10 mouse cellular contexts compared by ENCODE assay signal in the genomic region with DNA sequence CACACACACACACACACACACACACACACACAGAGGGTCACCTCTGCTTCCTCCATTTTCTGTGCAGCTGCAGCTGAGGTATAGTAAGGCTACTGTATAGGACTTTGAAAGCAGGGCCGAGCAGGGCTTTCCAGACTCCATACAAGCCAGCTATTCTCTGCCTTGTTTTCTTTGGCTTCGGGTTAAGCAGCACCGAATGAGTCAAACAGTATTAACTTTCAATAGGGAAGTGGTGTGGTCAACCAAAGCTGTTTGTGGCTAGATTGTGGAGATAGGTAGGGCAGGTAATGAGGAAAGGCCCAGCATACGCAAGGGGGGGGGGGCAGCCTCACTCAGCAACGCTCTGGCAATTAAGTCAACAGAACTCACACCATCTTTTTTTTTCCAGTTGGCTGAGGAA.
DNase-seq lines count a peak whose midpoint lies in the region; ATAC-seq and TF ChIP-seq lines count a peak whose summit lies in the region.
"Had no signal": no experiment of that assay in that cellular context is flagged by ENCODE, and none has a peak within 500 bp of the region (broad histone marks: within the 10 kb centered on the region; RNA-seq: fewer than 3 reads in every experiment).

No protein-coding gene starts in this region.

- no peak overlapping the region for H3K4me2 ChIP-seq in lung, embryonic 14.5 days
- no peak overlapping the region for H3K4me2 ChIP-seq in limb, embryonic 11.5 days (ENCODE audit: low read depth, severe bottlenecking)
- H3K4me2 ChIP-seq in stomach, embryonic 16.5 days (ENCODE audit: low read depth, low read length), result no peak overlapping the region
- H3K4me2 ChIP-seq: hindbrain, embryonic 15.5 days; midbrain, embryonic 12.5 days had no signal

- H3K9ac ChIP-seq in lung, embryonic 14.5 days, result no peak overlapping the region
- no peak overlapping the region for H3K9ac ChIP-seq in limb, embryonic 11.5 days (ENCODE audit: low read length)
- no peak overlapping the region for H3K9ac ChIP-seq in stomach, embryonic 16.5 days (ENCODE audit: low read length)
- H3K9ac ChIP-seq: hindbrain, embryonic 15.5 days; midbrain, embryonic 12.5 days had no signal

- TF ChIP-seq CTCF in lung, embryonic 14.5 days (IDR thresholded peaks at IDR 0.05; ENCODE audit: low read depth), result no peak
- no peak for TF ChIP-seq CTCF in Patski (IDR thresholded peaks at IDR 0.05)

- H3K9me3 ChIP-seq in lung, embryonic 14.5 days (ENCODE audit: low read depth, low read length), result no peaks in the 10 kb centered on the region
- no peaks in the 10 kb centered on the region for H3K9me3 ChIP-seq in limb, embryonic 11.5 days (ENCODE audit: control insufficient read depth, low read length)
- no peaks in the 10 kb centered on the region for H3K9me3 ChIP-seq in stomach, embryonic 16.5 days (replicated peaks; ENCODE audit: control insufficient read depth, low read length)
- H3K9me3 ChIP-seq: hindbrain, embryonic 15.5 days; midbrain, embryonic 12.5 days had no signal

- 0 out of 2 replicates have a peak, but pooled peaks have one; percentile 13 for ATAC-seq in lung, embryonic 14.5 days (ENCODE audit: insufficient read depth)
- ATAC-seq in Patski, result peak; percentile 45
- ATAC-seq in limb, embryonic 11.5 days (ENCODE audit: insufficient number of reproducible peaks, low FRiP score, low TSS enrichment, low read depth), result peak; percentile 47; the same call in 1 of the 2 replicates
- ATAC-seq in stomach, embryonic 16.5 days (ENCODE audit: insufficient read depth, low FRiP score), result peak; percentile 78; the same call in 1 of the 2 replicates

- H3K27ac ChIP-seq in lung, embryonic 14.5 days (ENCODE audit: low read depth), result peak overlapping the region; percentile 54; the same call in 1 of the 2 replicates
- H3K27ac ChIP-seq in limb, embryonic 11.5 days (replicated peaks; ENCODE audit: low read depth, low read length), result peak overlapping the region; percentile 42; the same call in 1 of the 2 replicates
- peak overlapping the region; percentile 55 for H3K27ac ChIP-seq in stomach, embryonic 16.5 days (ENCODE audit: low read length)
- H3K27ac ChIP-seq: hindbrain, embryonic 15.5 days; midbrain, embryonic 12.5 days had no signal

- no peaks in the 10 kb centered on the region for H3K36me3 ChIP-seq in lung, embryonic 14.5 days (ENCODE audit: insufficient read depth)
- no peaks in the 10 kb centered on the region for H3K36me3 ChIP-seq in limb, embryonic 11.5 days (ENCODE audit: control insufficient read depth, insufficient read depth, low read length)
- H3K36me3 ChIP-seq in stomach, embryonic 16.5 days (ENCODE audit: control insufficient read depth, insufficient read depth, low read length), result no peaks in the 10 kb centered on the region
- H3K36me3 ChIP-seq: hindbrain, embryonic 15.5 days; midbrain, embryonic 12.5 days had no signal

- H3K4me1 ChIP-seq in lung, embryonic 14.5 days (ENCODE audit: insufficient read depth), result peaks cover 13% of the 10 kb centered on the region
- H3K4me1 ChIP-seq in limb, embryonic 11.5 days (ENCODE audit: control insufficient read depth, insufficient read depth, low read length), result peaks cover 27% of the 10 kb centered on the region; the same call in 1 of the 2 replicates
- H3K4me1 ChIP-seq in stomach, embryonic 16.5 days (ENCODE audit: control insufficient read depth, insufficient read depth, low read length), result peaks cover 14% of the 10 kb centered on the region
- H3K4me1 ChIP-seq: hindbrain, embryonic 15.5 days had no signal

- no peaks in the 10 kb centered on the region for H3K27me3 ChIP-seq in lung, embryonic 14.5 days (ENCODE audit: insufficient read depth, low read length)
- no peaks in the 10 kb centered on the region for H3K27me3 ChIP-seq in Patski
- no peaks in the 10 kb centered on the region for H3K27me3 ChIP-seq in limb, embryonic 11.5 days (ENCODE audit: control insufficient read depth, insufficient read depth, low read length)
- H3K27me3 ChIP-seq in stomach, embryonic 16.5 days (ENCODE audit: control insufficient read depth, insufficient read depth, low read length), result no peaks in the 10 kb centered on the region
- H3K27me3 ChIP-seq: hindbrain, embryonic 15.5 days; midbrain, embryonic 12.5 days had no signal

- H3K4me3 ChIP-seq in lung, embryonic 14.5 days (ENCODE audit: low read depth, low read length), result no peak overlapping the region
- no peak overlapping the region for H3K4me3 ChIP-seq in limb, embryonic 11.5 days (ENCODE audit: low read depth, low read length)
- no peak overlapping the region for H3K4me3 ChIP-seq in stomach, embryonic 16.5 days (replicated peaks; ENCODE audit: low read length)
- H3K4me3 ChIP-seq: hindbrain, embryonic 15.5 days; midbrain, embryonic 12.5 days had no signal

- in situ Hi-C loops in Patski (cut with MboI; ENCODE audit: low pct_unique_long_range_greater_than_20kb), result no loop called here

- 57% methylated on average over 5 of the region's 5 CpGs for WGBS in lung, embryonic 14.5 days
- WGBS in limb, embryonic 11.5 days, result 69% methylated on average over 5 of the region's 5 CpGs
- 48% methylated on average over 5 of the region's 5 CpGs for WGBS in stomach, embryonic 16.5 days

- DNase-seq in lung, embryonic 14.5 days, result no peak
- DNase-seq in lung, postnatal 4 days, result no peak
- peak; percentile 89 for DNase-seq in Patski (ENCODE audit: low read depth, low spot score)
- DNase-seq in limb, embryonic 11.5 days (ENCODE audit: low spot score), result no peak
- no peak for DNase-seq in B cell, adult 2 months
- DNase-seq in gastrocnemius, postnatal 10 days, result no peak
- DNase-seq: gastrocnemius, postnatal 36 days had no signal

- POLR2A ChIA-PET in Patski (lab: Charles Lee), result interaction anchor here (0.5 to 1.2 kb wide), 5 partner anchors 9 to 44 kb away, joined by 3 to 6 read pairs (median 4); no protein-coding TSS in a partner anchor

- CTCF ChIA-PET in Patski (lab: Charles Lee), result interaction anchor here (0.7 kb wide), 1 partner anchor 27 kb away, joined by 3 read pairs; no protein-coding TSS in a partner anchor

Comparison
In these comparisons a context has a peak if more than half of its experiments do, and no peak if none do; other contexts are left out.
1. ATAC-seq: peak in every context shown above with its lines; median percentile 78 in stomach, embryonic 16.5 days; 47 in limb, embryonic 11.5 days; 45 in Patski; 13 in lung, embryonic 14.5 days.